Mouse (Mus musculus): Measurements from ENCODE around the gene Ube3a. TPM values are rescaled to one million over a fixed set of nuclear protein-coding genes. Genes with fewer than 3 reads are reported as not detected.

Gene Ube3a
- polyA plus RNA-seq, 1 experiment from 2014 or later = 123 TPM

GRCm38 (mm10) chr7:59271775-59272174, 43.2 kb downstream of the Ube3a start:
- 39% methylated on average over 4 of the region's 4 CpGs for WGBS
- Histone ChIP-seq H3K4me1 (ENCODE audit: insufficient read depth) (no peaks in the 10 kb centered on the region), H3K36me3 (ENCODE audit: insufficient read depth) (peaks cover 12% of the 10 kb centered on the region), H3K27me3 (ENCODE audit: insufficient read depth, low read length) (no peaks in the 10 kb centered on the region), H3K4me2 (no peak overlapping the region), H3K9ac (no peak overlapping the region), H3K9me3 (ENCODE audit: low read depth, low read length) (no peaks in the 10 kb centered on the region), H3K4me3 (ENCODE audit: low read depth, low read length) (no peak overlapping the region), H3K27ac (ENCODE audit: low read depth) (no peak overlapping the region)
- DNase-seq (peak; percentile 72), ATAC-seq (ENCODE audit: insufficient read depth) (peak; percentile 58; the same call in 1 of the 2 replicates)
- TF ChIP-seq CTCF (IDR thresholded peaks at IDR 0.05; ENCODE audit: low read depth) = no peak

DNA sequence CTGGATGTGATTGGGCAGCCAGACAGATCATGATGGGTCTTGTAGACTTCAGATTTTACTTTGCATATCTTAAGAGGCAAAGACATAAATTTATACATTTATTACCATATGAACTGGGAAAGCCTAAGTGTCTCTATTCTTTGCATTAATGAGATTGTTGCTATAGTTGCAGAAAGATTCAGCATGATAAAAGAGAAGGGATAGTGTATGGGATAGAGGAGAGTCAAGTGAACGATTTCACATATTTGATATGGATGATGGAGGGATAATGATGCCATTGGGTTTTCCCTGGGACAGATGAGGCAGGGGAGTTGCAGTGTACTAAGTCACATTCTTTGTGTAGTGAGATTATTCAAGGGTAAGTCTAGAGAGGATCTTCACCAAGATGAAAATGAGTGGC, 84.0 kb downstream of the Ube3a start:
- Histone ChIP-seq H3K4me1 (ENCODE audit: insufficient read depth) (no peaks in the 10 kb centered on the region), H3K9ac (no peak overlapping the region), H3K36me3 (ENCODE audit: insufficient read depth) (0 out of 2 replicates have a peak, but pooled peaks cover 4% of the 10 kb centered on the region), H3K27ac (ENCODE audit: low read depth) (no peak overlapping the region), H3K9me3 (ENCODE audit: low read depth, low read length) (no peaks in the 10 kb centered on the region), H3K4me3 (ENCODE audit: low read depth, low read length) (no peak overlapping the region), H3K27me3 (ENCODE audit: insufficient read depth, low read length) (no peaks in the 10 kb centered on the region), H3K4me2 (no peak overlapping the region)
- DNase-seq (no peak), ATAC-seq (ENCODE audit: insufficient read depth) (no peak)
- 91% methylated on average over 1 of the region's 1 CpGs for WGBS
- no peak for TF ChIP-seq CTCF (IDR thresholded peaks at IDR 0.05; ENCODE audit: low read depth)

- no peak for DNase-seq
- Histone ChIP-seq H3K27me3 (ENCODE audit: insufficient read depth, low read length) (no peaks in the 10 kb centered on the region), H3K4me2 (no peak overlapping the region), H3K4me3 (ENCODE audit: low read depth, low read length) (no peak overlapping the region), H3K27ac (ENCODE audit: low read depth) (no peak overlapping the region), H3K4me1 (ENCODE audit: insufficient read depth) (no peaks in the 10 kb centered on the region), H3K9me3 (ENCODE audit: low read depth, low read length) (no peaks in the 10 kb centered on the region), H3K36me3 (ENCODE audit: insufficient read depth) (no peaks in the 10 kb centered on the region), H3K9ac (no peak overlapping the region)
- no peak for TF ChIP-seq CTCF (IDR thresholded peaks at IDR 0.05; ENCODE audit: low read depth)
- no peak for ATAC-seq (ENCODE audit: insufficient read depth)
- WGBS = 85% methylated on average over 1 of the region's 1 CpGs
These were observed 94.2 kb downstream of the Ube3a start for GRCm38 (mm10) chr7:59322759-59323158.
